Mouse (Mus musculus) MEL-GATA-1-ER (cell line): ENCODE measurements around the gene Rtn1.

ENCODE experiments used
- DNase-seq: peaks from one replicate; pipeline ENCODE4 v3.0.0-alpha.2; 2012; ENCODE audit warnings: low read depth; ENCODE audit errors: extremely low read depth

The Rtn1 gene

GRCm38 (mm10) chr12:72408954-72409353 is at the start of gene Rtn1:
Rtn1 (minus strand) TSS chr12:72409054.
- DNase-seq, result no peak

DNA sequence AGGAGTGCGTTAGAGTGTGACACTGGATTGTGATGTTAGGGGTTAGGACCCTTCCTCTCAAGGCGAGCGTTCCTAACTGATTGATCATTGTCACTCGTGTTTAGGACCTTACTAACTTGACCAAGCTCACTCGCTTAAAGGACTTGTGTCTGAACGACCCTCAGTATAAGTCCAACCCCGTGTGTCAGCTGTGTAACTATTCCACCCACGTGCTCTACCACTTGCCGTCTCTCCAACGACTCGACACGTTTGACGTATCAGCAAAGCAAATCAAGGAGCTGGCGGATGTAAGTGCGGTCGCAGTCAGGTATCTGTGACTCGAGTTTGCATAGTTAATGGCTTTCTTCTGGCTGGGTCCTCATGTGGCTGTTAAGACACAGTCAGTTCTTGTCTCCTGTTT is 45.1 kb upstream of the Rtn1 start:
- no peak for DNase-seq

DNA sequence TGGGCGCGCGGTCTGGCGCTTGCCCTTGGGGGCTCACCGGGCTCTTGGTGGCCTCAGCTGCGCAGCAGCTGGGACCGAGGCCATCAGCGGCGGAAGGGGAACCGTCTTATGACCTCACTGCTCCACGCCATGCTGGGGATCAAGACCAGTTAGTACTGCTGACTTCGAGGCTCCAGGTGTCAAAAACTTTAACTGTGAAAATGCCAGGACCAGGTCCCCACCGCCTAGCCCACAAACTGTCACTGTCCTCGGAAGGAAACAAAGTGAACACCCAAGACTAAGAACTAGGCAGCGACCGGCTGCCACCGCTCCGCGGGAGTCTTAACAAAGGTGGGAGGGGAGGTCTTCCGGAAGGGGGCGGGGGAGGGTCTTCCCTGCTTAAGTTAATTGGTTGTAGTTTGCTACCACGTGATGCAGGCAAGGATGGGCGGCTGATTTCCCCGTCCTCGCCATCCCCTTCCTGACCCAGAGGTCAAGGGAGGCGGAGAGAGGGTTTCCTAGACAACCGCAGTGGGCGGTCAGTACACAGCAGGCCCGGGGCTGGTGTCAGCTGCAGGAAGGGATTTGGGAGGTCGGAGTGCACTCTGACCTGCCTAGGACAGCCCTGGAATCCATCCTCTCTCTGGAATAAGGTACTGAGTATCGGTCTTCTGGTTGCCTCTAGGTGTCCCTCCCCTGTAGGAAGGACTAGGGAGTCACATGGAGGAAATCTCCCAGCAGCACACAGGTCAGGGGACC is 33.2 kb upstream of the Rtn1 start, which contains the start of gene Lrrc9:
Gene Lrrc9, plus strand, starts transcription at position 28 of the 738 bp plus-strand sequence.
- DNase-seq, result no peak

- DNase-seq, result no peak
Observed at GRCm38 (mm10) chr12:72438961-72439480, 30.2 kb upstream of the Rtn1 start.

- no peak for DNase-seq
Observed at GRCm38 (mm10) chr12:72437676-72438341, 29.0 kb upstream of the Rtn1 start.

DNA sequence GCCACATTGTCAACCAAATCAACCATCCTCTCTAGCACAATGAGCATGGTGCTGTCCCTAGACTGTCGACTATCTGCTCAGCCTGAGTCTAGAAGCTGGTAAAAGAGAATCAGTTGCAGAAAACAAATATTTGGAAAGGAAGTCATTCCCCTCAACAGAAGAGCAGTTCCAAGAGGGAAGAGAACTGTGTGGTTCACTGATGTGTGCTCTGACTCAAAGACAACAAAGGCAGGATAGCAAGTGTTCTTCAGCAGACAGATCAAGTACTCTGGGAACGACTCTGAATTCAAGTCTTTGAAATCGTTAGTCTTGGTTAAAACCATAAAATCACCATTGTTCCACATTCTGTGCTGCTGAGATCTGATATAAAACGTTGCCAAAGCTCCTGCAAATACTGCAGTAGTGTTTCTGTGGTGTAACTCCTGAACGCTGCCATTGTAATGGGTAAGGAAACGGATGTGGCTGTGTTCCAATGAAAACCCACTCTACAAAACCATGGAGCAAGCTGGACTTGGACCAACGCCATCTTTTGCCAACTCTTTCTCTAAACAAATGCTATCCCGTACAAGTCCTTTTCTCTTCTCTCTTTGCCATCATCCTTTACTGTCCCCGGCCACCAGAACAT is 24.5 kb upstream of the Rtn1 start:
- no peak for DNase-seq

GRCm38 (mm10) chr12:72432209-72432608 is 23.4 kb upstream of the Rtn1 start:
- DNase-seq, result no peak

- no peak for DNase-seq
Observed at GRCm38 (mm10) chr12:72427722-72428126, 18.9 kb upstream of the Rtn1 start.

GRCm38 (mm10) chr12:72422681-72423080 is 13.8 kb upstream of the Rtn1 start:
- DNase-seq, result no peak

DNA sequence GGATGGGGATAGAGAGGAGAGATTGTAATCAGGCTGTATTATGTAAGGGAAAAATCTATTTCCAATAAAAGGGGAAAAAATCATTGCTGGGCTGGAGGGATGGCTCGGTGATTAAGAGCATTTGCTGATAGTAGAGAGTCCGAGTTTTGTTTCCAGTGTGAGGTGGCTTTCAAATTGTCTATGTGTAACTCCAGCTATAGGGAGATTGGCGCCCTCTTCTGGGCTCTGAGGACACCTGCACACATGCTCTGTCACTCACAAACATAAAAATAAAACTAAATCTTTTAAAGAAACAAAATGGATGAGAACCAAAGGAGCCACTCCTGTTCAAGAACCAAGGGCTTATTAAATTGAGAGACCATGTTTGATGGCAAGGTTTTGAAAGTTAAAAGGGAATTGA is 8.9 kb upstream of the Rtn1 start:
- peak; percentile 16 for DNase-seq

GRCm38 (mm10) chr12:72408111-72408891 is 553 bp downstream of the Rtn1 start:
- DNase-seq, result no peak

DNA sequence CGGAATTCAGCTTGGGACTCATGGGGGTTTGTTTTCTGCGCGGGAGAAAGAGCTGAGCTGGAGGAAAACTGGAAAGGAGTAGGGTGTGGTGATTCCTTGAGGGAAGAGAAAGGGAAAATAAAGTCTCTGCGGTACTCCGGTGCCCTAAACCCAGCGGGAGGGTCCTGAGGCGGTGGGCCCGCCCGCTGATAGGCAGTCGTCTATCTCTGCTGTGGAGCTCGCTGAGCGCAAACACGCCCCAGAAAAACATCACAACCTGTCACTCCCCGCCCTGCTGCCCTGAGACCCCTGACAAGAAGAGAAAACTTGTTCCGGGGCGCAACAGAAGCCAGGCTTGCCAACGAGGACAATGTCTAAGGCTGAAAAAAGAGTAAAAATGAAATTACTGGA is 1.1 kb downstream of the Rtn1 start:
- no peak for DNase-seq

- no peak for DNase-seq
Observed at GRCm38 (mm10) chr12:72407146-72407545, 1.7 kb downstream of the Rtn1 start.

- no peak for DNase-seq
Observed at GRCm38 (mm10) chr12:72405031-72405430, 3.8 kb downstream of the Rtn1 start.

DNA sequence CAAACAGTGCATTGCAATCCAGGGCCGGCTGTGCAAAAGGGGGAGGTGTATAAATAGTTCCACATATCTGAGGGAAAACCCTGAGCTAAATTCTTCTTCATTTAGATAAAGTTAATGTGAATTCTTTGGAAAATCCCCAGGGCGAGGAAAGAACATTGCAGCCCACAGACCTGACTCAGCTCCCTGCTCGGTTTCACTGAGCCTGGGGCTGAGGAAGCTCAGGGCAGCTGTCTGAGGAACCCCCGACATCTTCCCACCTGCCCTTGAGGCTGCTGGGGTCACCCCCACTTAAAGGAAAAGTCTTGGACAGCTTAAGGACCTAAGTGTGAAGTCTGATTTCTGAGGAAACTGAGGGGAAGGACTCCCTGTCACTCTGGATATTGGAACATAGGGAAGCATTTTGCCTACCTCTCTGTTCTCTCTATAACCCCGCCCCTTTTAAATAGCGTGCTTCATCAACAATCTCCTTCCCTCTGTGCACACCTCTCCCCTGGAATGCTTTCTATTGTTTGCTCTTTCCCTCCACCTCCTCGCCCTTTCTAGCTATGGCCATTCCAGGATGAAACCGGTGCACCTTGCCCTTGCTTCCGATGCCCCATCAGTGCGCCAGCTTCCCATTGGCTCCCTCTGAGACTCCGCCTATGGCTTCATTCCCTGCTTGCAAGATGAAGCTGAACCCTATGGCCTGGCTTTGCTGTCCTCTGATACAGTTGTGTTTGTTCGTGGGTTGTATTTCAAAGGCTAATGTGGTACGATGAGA is 15.6 kb downstream of the Rtn1 start:
- no peak for DNase-seq

GRCm38 (mm10) chr12:72390346-72390745 is 18.5 kb downstream of the Rtn1 start:
- no peak for DNase-seq

DNA sequence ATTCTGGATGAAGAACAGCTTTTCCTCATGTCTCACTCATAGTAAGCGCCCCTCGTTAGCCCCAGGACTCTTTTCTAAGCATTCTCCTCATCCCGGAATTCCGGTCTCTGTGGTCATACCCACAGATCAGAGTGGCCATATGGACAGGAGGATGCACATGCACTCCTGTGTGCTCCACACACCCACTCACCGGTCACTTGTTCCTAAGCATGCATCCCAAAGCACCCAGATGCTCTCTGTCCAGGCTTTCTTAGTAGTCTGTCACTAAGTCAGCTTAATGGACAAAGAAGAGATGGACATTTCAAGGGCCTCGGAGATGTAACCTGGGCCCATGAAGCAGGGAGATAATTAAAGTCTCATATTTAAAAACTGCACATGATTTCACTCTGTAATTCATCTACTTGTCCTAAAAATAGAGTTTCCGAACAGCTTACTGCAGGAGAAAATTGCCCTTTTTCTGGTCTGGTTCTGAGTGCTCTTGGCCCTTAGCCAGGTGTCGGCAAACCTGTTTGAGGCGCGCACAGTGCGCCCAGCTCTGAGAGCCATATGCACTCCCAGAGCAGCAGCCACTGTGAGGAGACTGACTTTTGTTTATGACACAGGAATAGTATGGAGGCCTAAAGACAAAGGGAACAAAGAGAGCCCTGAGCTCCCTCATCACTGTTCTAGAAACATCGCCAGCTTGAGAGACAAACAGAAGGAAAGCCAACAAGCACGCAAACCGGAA is 19.3 kb downstream of the Rtn1 start:
- DNase-seq, result no peak

GRCm38 (mm10) chr12:72388835-72389234 is 20.0 kb downstream of the Rtn1 start:
- DNase-seq, result no peak

DNA sequence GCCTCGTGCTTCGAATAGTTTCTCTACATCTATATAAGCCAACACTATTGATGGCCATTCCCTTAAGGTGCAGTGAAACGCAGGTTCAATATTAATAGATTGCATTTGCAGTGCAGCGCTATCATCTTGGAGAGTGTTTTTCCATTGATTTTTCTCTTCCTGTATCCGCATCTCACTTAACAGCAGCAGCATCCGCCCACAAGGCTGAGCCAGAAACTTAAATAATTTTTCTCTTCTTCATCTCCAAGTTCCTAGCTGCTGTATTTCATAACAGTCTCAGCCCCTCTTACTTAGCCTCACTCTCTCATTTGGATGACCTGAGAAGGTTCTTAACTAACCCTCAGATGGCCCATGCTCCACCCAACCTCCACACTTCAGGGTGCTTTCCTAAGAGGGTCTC is 20.7 kb downstream of the Rtn1 start:
- no peak for DNase-seq

GRCm38 (mm10) chr12:72376309-72376708 is 32.5 kb downstream of the Rtn1 start:
- DNase-seq, result no peak
